Mouse (Mus musculus): ENCODE data around the gene Masp1.

Masp1 gene

GRCm38 (mm10) chr16:23520235-23520871 lies at the start of gene Masp1, which contains the start of gene Rtp4:
Masp1 (minus strand) TSS chr16:23520815.
Rtp4 (plus strand) TSS chr16:23520291.
- no peak for DNase-seq

GRCm38 (mm10) chr16:23568369-23568958 lies 47.8 kb upstream of the Masp1 start:
- DNase-seq, result no peak

GRCm38 (mm10) chr16:23557669-23558068 lies 37.1 kb upstream of the Masp1 start:
- DNase-seq, result no peak

GRCm38 (mm10) chr16:23557195-23557594 lies 36.6 kb upstream of the Masp1 start:
- DNase-seq, result no peak

- no peak for DNase-seq
Measured at GRCm38 (mm10) chr16:23554673-23555072, 34.1 kb upstream of the Masp1 start.

- DNase-seq, result no peak
Measured at GRCm38 (mm10) chr16:23550981-23551582, 30.5 kb upstream of the Masp1 start.

GRCm38 (mm10) chr16:23550346-23550980 lies 29.8 kb upstream of the Masp1 start:
- peak; percentile 57 for DNase-seq

- no peak for DNase-seq
Measured at GRCm38 (mm10) chr16:23547783-23548182, 27.2 kb upstream of the Masp1 start.

- DNase-seq, result no peak
Measured at GRCm38 (mm10) chr16:23544361-23544760, 23.7 kb upstream of the Masp1 start.

GRCm38 (mm10) chr16:23542866-23543265 lies 22.3 kb upstream of the Masp1 start:
- DNase-seq, result no peak

- DNase-seq, result no peak
Measured at GRCm38 (mm10) chr16:23541046-23541445, 20.4 kb upstream of the Masp1 start.

GRCm38 (mm10) chr16:23533707-23534106 lies 13.1 kb upstream of the Masp1 start:
- no peak for DNase-seq

- DNase-seq, result no peak
Measured at GRCm38 (mm10) chr16:23529186-23529585, 8.6 kb upstream of the Masp1 start.

GRCm38 (mm10) chr16:23522081-23522480 lies 1.5 kb upstream of the Masp1 start:
- DNase-seq, result no peak

- no peak for DNase-seq
Measured at GRCm38 (mm10) chr16:23521092-23521491, 477 bp upstream of the Masp1 start.

GRCm38 (mm10) chr16:23519771-23520170 lies 844 bp downstream of the Masp1 start:
- DNase-seq, result no peak

GRCm38 (mm10) chr16:23518567-23519369 lies 1.8 kb downstream of the Masp1 start:
- DNase-seq, result no peak

GRCm38 (mm10) chr16:23517754-23518566 lies 2.7 kb downstream of the Masp1 start:
- DNase-seq, result no peak

- no peak for DNase-seq
Measured at GRCm38 (mm10) chr16:23517230-23517629, 3.4 kb downstream of the Masp1 start.

- no peak for DNase-seq
Measured at GRCm38 (mm10) chr16:23516606-23517005, 4.0 kb downstream of the Masp1 start.

GRCm38 (mm10) chr16:23515766-23516165 lies 4.8 kb downstream of the Masp1 start:
- DNase-seq, result peak; percentile 67

GRCm38 (mm10) chr16:23513401-23513800 lies 7.2 kb downstream of the Masp1 start:
- no peak for DNase-seq
